Mouse (Mus musculus): ENCODE results near the gene Zfp354b.

DNA sequence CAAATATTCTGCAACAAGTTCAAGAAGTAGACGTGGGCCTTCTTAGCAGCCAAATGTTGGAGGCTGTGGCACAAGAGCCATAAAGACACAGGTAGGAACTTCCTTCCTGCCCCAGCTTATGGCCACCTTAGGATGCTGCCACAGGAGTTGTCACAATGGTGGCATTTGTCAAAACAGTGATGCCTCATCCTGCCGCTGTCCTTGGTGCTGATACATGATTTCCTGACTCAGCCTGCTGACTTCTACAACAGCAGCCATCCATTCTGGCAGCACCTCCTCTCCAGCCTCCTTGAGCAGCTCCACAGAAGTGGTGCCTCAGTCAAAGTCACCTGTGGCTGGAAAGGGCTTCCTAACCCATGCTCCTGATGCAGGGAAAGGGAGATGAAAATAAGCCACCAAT lies 39.0 kb downstream of the Zfp354b start:
- TF ChIP-seq CTCF (IDR thresholded peaks at IDR 0.05; ENCODE audit: control insufficient read depth, insufficient read depth, insufficient replicate concordance, low read depth, low read length) (no peak), POLR2A (IDR thresholded peaks at IDR 0.05; ENCODE audit: control insufficient read depth, low read depth, low read length) (no peak)
